ENCODE assay signal across 21 mouse cellular contexts in genomic region chr1:91006037-91006436, GRCm38 (mm10). TPM values are rescaled to one million over a fixed set of nuclear protein-coding genes. Genes with fewer than 3 reads are reported as not detected.
"Had no signal": no experiment of that assay in that cellular context is flagged by ENCODE, and none has a peak within 500 bp of the region (broad histone marks: within the 10 kb centered on the region; RNA-seq: fewer than 3 reads in every experiment).

No protein-coding gene starts in this region.

- H3K4me1 ChIP-seq: limb, embryonic 13.5 days; midbrain, embryonic 12.5 days had no signal

- H3K9ac ChIP-seq: limb, embryonic 13.5 days; midbrain, embryonic 12.5 days; neural tube, embryonic 13.5 days had no signal

- H3K27ac ChIP-seq: layer of hippocampus, adult 2 months; limb, embryonic 13.5 days; midbrain, embryonic 12.5 days; neural tube, embryonic 13.5 days had no signal

- H3K4me2 ChIP-seq: limb, embryonic 13.5 days; midbrain, embryonic 12.5 days; neural tube, embryonic 13.5 days had no signal

- DNase-seq: kidney, postnatal 10 days; kidney, postnatal 4 days; left cerebral cortex, postnatal 4 days; lung, adult 18-20 months; retina, postnatal 1 day; right cerebral cortex, postnatal 4 days; spleen, adult 18-20 months; thymus, adult 18-20 months; thymus, postnatal 14 days had no signal

- H3K9me3 ChIP-seq: limb, embryonic 13.5 days; midbrain, embryonic 12.5 days; neural tube, embryonic 13.5 days had no signal

- ATAC-seq: midbrain, embryonic 16.5 days had no signal

- H3K27me3 ChIP-seq: limb, embryonic 13.5 days; midbrain, embryonic 12.5 days; neural tube, embryonic 13.5 days had no signal

- H3K4me3 ChIP-seq: layer of hippocampus, adult 2 months; limb, embryonic 13.5 days; midbrain, embryonic 12.5 days; neural tube, embryonic 13.5 days had no signal

- H3K36me3 ChIP-seq: limb, embryonic 13.5 days; midbrain, embryonic 12.5 days; neural tube, embryonic 13.5 days had no signal

RNA-seq across cellular contexts. Expression of gene Rab17, which starts 36.6 kb away (rescaled TPM):
- total RNA-seq: layer of hippocampus, adult 2 months; left cerebral cortex, adult 18-20 months; left cerebral cortex, postnatal 4 days had no signal
- polyA plus RNA-seq: midbrain, embryonic 12.5 days had no signal

RNA-seq across cellular contexts. Expression of gene Prlh, which starts 53.1 kb away (rescaled TPM):
- total RNA-seq: layer of hippocampus, adult 2 months; layer of hippocampus, postnatal 10 days; left cerebral cortex, adult 18-20 months; left cerebral cortex, postnatal 10 days; left cerebral cortex, postnatal 4 days; megakaryocyte-erythroid progenitor cell, adult 5-6 weeks had no signal
- polyA plus RNA-seq: kidney, embryonic 14.5 days; limb, embryonic 13.5 days; lung, embryonic 16.5 days; midbrain, embryonic 12.5 days; midbrain, embryonic 16.5 days; neural tube, embryonic 13.5 days; stomach, embryonic 14.5 days had no signal
